Mouse (Mus musculus) heart, adult 2 months (tissue): Measurements from ENCODE around the gene Wasf1.

Source experiments
- CTCF ChIP-seq: fragments of 200-600 bp; IDR thresholded peaks from 2 replicates; pipeline ENCODE4 v1.8.1; 2022; ENCODE audit warnings: antibody characterized with exemption, mild to moderate bottlenecking, moderate library complexity
- EP300 ChIP-seq: fragments of 200-500 bp; IDR thresholded peaks from 2 replicates; pipeline ENCODE4 v1.6.1; 2011; ENCODE audit warnings: low read depth, low read length, control low read depth; ENCODE audit not compliant: insufficient read depth

GRCm38 (mm10) chr10:40932995-40933394 lies 49.7 kb downstream of the Wasf1 start:
- no peak for TF ChIP-seq CTCF
- TF ChIP-seq EP300: no peak
